Mouse (Mus musculus) gastrocnemius, adult 2 months (tissue): ENCODE data around the gene Tpx2. TPM values are rescaled to one million over a fixed set of nuclear protein-coding genes. Genes with fewer than 3 reads are reported as not detected.
A peak's percentile ranks its signal among the peaks of the same experiment; 100 is the strongest.

Experiments
- DNase-seq: peaks from one replicate; pipeline ENCODE4 v3.0.0; 2022
- H3K27ac ChIP-seq: fragments of 200-600 bp; 2 replicates; pipeline ENCODE4 v1.8.1; 2022; ENCODE audit warnings: mild to moderate bottlenecking
- H3K4me3 ChIP-seq: fragments of 200-600 bp; 2 replicates; pipeline ENCODE4 v1.8.1; 2022; ENCODE audit warnings: mild to moderate bottlenecking, moderate library complexity
- CTCF ChIP-seq: fragments of 200-600 bp; IDR thresholded peaks from 2 replicates; pipeline ENCODE4 v1.8.1; 2022; ENCODE audit warnings: antibody characterized with exemption, mild to moderate bottlenecking, moderate library complexity
- intact Hi-C: fragments of 180-260 bp; cut with DNase I; formaldehyde crosslinking; loops from one replicate; pipeline ENCODE4 v1.15.1; 2025
- total RNA-seq, 2 experiments: library from RNA; stranded (reverse); gene quantifications; 2 replicates each; pipeline ENCODE4 v1.2.3; 2021

Tpx2 gene
- total RNA-seq, 2 experiments from 2014 or later: 1.1 to 1.7 TPM

DNA sequence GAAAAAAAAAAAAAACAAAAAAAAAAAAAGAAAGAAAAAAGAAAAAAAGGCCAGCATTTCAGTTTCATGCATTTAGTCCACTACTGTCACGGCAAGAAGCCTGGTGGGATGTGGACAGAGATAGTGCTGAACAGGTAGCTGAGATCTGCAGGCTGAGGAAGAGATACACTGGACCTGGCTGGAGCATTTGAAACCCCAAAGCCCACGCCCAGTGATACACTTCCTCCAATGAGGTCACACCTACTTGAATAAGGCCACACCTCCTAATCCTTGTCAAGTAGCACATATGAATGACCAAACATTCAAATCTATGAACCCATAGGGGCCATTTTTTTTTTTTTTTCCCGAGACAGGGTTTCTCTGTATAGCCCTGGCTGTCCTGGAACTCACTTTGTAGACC is 5.0 kb upstream of the Tpx2 start:
- Histone ChIP-seq H3K27ac (no peak overlapping the region), H3K4me3 (no peak overlapping the region)
- DNase-seq: no peak
- TF ChIP-seq CTCF: no peak
- intact Hi-C loops: no loop called here

DNA sequence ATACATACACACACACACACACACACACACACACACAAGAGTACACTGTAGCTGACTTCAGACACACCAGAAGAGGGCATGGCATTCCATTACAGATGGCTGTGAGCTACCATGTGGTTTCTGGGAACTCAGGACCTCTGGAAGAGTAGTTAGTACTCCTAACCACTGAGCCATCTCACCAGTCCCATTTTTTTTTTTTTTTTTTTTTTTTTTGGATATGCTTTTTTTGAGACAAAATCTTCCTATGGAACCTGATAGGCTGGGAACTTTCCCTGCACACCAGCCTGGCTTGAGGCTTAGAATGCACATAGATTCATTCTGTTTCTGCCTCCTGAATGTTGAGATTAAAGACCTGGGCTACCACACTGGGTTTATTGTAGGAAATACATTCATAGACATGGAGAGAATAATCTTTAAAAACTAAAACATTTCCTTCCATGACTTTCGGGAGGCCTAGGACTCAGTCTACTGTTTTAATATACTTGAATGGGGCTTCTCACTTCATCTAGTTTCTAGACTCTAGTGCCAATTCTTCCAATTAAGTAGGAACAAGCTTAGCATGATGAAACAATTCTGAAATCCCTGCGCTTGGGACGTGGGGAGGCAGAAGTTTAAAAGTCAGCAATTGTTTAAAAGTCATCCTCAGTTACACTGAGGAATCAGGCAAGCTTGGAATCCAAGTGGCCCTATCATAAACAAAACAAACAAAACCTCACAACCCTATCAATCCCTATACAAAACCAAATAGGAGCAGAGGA is 528 bp upstream of the Tpx2 start:
- H3K4me3 ChIP-seq: peak overlapping the region; percentile 92
- intact Hi-C loops: no loop called here
- no peak for DNase-seq
- no peak for TF ChIP-seq CTCF
- peak overlapping the region; percentile 76 for H3K27ac ChIP-seq

GRCm38 (mm10) chr2:152848466-152848865 is 702 bp downstream of the Tpx2 start:
- intact Hi-C loops: no loop called here
- H3K27ac ChIP-seq: no peak overlapping the region
- H3K4me3 ChIP-seq: peak overlapping the region; percentile 92
- no peak for DNase-seq
- TF ChIP-seq CTCF: no peak

GRCm38 (mm10) chr2:152859501-152859900 is 11.7 kb downstream of the Tpx2 start:
- intact Hi-C loops: no loop called here
- H3K27ac ChIP-seq: peak overlapping the region; percentile 61
- TF ChIP-seq CTCF: no peak
- no peak overlapping the region for H3K4me3 ChIP-seq
- DNase-seq: no peak

DNA sequence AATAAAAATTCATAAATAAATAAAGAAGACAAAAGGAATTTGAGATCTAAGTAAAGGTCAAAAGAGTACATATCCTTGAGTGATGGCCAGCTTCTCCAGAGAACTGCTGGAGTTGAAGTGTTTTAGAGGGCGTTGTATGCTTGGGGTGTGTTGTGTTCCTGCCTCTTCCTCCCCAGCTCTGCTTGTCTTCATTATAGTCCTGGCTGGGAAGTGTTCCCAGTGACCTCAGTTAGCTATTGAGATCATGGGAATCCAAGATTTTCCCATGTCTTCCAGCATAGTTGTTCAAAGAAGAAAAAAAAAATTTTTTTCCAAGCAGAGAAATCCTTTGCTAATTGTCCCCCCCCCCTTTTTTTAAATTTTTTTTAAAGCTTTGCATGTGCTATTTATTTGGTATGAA is 14.1 kb downstream of the Tpx2 start:
- H3K4me3 ChIP-seq: no peak overlapping the region
- no peak for TF ChIP-seq CTCF
- DNase-seq: peak; percentile 31
- intact Hi-C loops: loop anchor here (5.0 kb wide), 1 partner anchor 35 kb away; no protein-coding TSS in a partner anchor
- H3K27ac ChIP-seq: peak overlapping the region; percentile 78

DNA sequence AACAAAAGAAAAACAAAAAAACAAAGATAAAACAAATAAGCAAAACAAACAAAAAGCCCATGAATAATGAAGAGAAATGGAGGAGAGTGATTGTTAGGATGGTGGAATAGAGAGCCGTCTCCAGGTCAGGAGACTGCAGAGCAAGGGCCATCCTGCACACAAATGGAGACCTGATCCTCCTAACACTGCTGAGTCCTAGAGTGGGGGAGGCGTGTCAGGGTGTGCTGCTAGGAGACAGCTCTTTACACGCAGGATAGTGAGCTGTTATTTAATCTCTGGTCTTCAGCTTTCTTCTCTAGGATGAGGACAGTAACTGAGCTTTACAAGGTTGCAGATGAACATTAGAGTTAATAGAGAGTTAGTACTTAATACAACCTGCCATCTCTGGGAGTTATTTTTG is 14.9 kb downstream of the Tpx2 start:
- H3K4me3 ChIP-seq: peak overlapping the region; percentile 2; the same call in 1 of the 2 replicates
- H3K27ac ChIP-seq: peak overlapping the region; percentile 78
- no peak for TF ChIP-seq CTCF
- DNase-seq: peak; percentile 47
- intact Hi-C loops: loop anchor here (5.0 kb wide), 1 partner anchor 35 kb away; no protein-coding TSS in a partner anchor

DNA sequence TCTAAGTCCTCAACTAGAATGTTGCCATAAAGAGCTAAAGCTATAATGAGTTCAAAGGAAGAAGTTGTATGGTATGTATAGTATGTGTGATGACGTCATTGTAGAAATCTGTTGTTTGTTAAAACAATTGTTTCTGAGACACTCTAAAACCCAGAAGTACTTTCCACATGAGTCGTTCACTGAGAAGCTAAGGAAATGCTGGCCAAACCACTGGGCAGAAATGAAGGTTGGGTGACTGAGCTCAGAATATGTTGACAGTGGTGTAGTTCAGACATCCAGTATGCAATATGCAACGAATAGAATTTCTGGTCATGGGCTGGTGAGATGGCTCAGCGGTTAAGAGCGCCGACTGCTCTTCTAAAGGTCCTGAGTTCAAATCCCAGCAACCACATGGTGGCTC is 15.6 kb downstream of the Tpx2 start:
- intact Hi-C loops: loop anchor here (5.0 kb wide), 1 partner anchor 34 kb away; no protein-coding TSS in a partner anchor
- DNase-seq: no peak
- H3K27ac ChIP-seq: peak overlapping the region; percentile 78
- no peak overlapping the region for H3K4me3 ChIP-seq
- TF ChIP-seq CTCF: no peak

DNA sequence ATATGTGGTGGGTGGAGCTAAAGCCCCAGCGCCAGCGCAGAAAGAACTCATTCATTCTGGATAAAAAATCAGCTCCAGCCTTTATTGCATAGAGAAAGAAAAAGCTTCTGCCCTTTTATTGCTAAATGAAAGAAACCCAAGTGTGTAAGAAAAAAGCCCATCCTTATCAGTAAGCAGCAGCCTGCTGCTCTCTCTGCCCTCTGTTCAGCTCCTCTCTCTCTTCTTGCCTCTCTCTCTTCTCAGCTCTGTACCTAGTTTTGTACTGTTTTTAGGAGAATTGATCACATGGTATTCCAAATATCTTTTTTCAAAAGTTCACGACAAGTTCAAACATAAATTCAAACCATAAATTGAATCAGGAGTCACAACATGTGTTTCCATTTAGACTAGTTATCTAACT is 30.5 kb downstream of the Tpx2 start:
- DNase-seq: no peak
- TF ChIP-seq CTCF: no peak
- intact Hi-C loops: no loop called here
- no peak overlapping the region for H3K4me3 ChIP-seq
- H3K27ac ChIP-seq: no peak overlapping the region

DNA sequence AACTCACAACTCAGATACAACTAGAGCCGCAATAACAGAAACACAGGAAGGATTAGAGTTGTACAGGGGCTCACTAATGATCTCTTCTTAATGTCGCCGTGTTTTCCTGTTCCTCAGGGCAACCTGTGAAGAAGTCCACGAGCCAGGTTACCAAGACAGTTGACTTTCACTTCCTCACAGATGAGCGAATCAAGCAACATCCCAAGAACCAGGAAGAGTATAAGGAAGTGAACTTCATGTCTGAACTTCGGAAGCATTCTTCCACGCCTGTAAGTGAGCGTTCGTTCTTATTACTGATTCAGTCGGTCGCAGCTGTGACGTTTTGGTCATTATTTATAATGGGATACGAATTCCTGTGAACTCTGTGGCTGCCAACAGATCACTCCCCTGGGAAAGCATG is 33.1 kb downstream of the Tpx2 start:
- intact Hi-C loops: no loop called here

GRCm38 (mm10) chr2:152884101-152884645 is 36.4 kb downstream of the Tpx2 start:
- no peak overlapping the region for H3K27ac ChIP-seq
- no peak for TF ChIP-seq CTCF
- intact Hi-C loops: no loop called here

More for the DNA sequence above, 33.1 kb downstream of the Tpx2 start:
- DNase-seq: no peak
- Histone ChIP-seq H3K4me3 (no peak overlapping the region), H3K27ac (no peak overlapping the region)
- no peak for TF ChIP-seq CTCF

GRCm38 (mm10) chr2:152887230-152887629 is 39.5 kb downstream of the Tpx2 start:
- peak; percentile 61 for TF ChIP-seq CTCF
- Histone ChIP-seq H3K27ac (no peak overlapping the region), H3K4me3 (no peak overlapping the region)
- DNase-seq: peak; percentile 56
- intact Hi-C loops: loop anchor here (5.0 kb wide), 2 partner anchors 50 to 190 kb away; no protein-coding TSS in a partner anchor

More at GRCm38 (mm10) chr2:152884101-152884645, 36.4 kb downstream of the Tpx2 start:
- no peak overlapping the region for H3K4me3 ChIP-seq
- no peak for DNase-seq

DNA sequence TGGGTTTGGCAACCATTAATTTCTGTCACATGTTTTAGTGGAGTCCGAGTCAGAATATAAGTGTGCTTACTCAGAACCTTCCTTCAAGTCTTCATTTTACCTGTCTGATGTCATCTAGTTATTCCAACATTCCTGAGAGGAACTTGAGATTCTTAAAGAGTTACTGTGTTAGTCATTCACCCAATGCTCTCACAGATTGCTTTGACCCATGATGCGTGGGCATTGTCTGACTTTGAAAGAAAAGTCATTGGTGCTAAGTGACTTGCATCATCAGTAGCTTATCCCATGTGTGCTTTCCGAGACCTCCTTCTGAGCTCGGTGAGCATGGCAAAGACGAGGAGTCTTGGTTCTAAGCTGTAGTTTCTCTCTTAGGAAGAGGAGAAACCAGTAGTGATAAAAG is 41.0 kb downstream of the Tpx2 start:
- intact Hi-C loops: loop anchor here (5.0 kb wide), 2 partner anchors 51 to 191 kb away; no protein-coding TSS in a partner anchor
- no peak overlapping the region; the same call in 1 of the 2 replicates for H3K27ac ChIP-seq
- TF ChIP-seq CTCF: no peak
- DNase-seq: no peak
- H3K4me3 ChIP-seq: no peak overlapping the region

- no peak for TF ChIP-seq CTCF
- DNase-seq: no peak
- Histone ChIP-seq H3K4me3 (no peak overlapping the region), H3K27ac (no peak overlapping the region)
- intact Hi-C loops: loop anchor here (5.0 kb wide), 1 partner anchor 34 kb away; no protein-coding TSS in a partner anchor
Observed at GRCm38 (mm10) chr2:152895834-152896233, 48.1 kb downstream of the Tpx2 start.
